ENCODE assay signal across 8 mouse cellular contexts in the genomic region with DNA sequence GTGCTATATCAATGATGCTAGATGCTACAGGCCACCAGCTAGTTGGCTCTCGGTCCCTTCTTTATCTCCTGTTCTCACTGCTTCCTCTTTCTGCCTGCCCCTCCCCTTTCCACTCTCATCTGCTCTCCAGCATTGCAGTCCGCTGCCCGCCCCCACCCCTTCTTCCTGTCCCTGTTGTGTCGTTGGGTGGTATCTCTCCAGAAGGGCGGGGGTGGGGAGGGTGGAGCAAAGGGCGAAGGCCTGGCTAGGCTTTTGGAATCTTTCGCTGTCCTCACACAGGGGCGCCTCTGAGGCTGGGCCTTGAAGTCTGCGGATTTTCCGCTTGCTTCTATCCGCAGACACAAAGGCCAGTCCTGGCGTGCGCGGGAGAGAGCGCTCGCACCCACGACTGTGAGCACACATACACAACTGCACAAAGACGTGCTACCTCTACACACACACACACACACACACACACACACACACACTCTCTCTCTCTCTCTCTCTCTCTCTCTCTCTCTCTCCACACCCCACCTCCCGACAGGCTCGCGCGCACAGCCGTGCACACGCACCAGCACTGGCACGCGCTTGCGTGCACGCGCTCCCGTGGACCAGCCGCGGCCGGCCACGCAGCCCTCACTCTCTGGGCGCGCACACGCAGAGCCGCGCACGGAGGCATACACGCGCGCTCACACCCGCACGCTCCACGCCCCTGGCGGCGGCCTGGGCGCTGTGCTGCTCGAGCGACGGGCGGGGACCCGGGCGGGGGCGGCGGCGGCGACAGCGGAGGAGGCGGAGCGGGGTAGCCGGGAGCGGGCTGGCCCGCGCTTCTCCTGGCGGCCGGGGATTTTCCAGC. TPM values are rescaled to one million over a fixed set of nuclear protein-coding genes. Genes with fewer than 3 reads are reported as not detected.
DNase-seq lines count a peak whose midpoint lies in the region; ATAC-seq and TF ChIP-seq lines count a peak whose summit lies in the region.

A gene (plus strand): TSS at position 566 of the 835 bp plus-strand sequence.

- intact Hi-C loops in heart, postnatal 36 days (cut with DNase I), result loop anchor here (5.0 kb wide), 1 partner anchor 33 kb away; no protein-coding TSS in a partner anchor

- peak within 1 kb of the TSS; percentile 77 for H3K4me3 ChIP-seq in forebrain, postnatal 0 days (ENCODE audit: low read depth, low read length)
- peak within 1 kb of the TSS; percentile 74 for H3K4me3 ChIP-seq in lung, embryonic 16.5 days (ENCODE audit: low read length)
- H3K4me3 ChIP-seq in thymus, adult 2 months (ENCODE audit: control insufficient read depth, insufficient read depth, low read length), result peak within 1 kb of the TSS; percentile 75

- peak; percentile 89 for DNase-seq in MN1 (ENCODE audit: low spot score)
- DNase-seq in cerebellum, adult 18-20 months, result peak; percentile 87 to 93
- peak; percentile 96 for DNase-seq in forebrain, postnatal 0 days
- DNase-seq in heart, postnatal 36 days, result peak; percentile 83 to 87
- DNase-seq in layer of hippocampus, adult 8-10 months (ENCODE audit: low spot score in 2 of 2), result peak; percentile 55 to 72
- peak; percentile 63 for DNase-seq in ovary, adult 18-20 months (ENCODE audit: low spot score)
- DNase-seq in thymus, adult 2 months, result peak; percentile 80

- ATAC-seq in forebrain, postnatal 0 days, result peak; percentile 92
- ATAC-seq in lung, embryonic 16.5 days (ENCODE audit: low read depth), result peak; percentile 89

- peak within 1 kb of the TSS; percentile 76 for H3K27ac ChIP-seq in forebrain, postnatal 0 days (ENCODE audit: low read depth, low read length)
- H3K27ac ChIP-seq in lung, embryonic 16.5 days (ENCODE audit: low read length), result peak within 1 kb of the TSS; percentile 93
- peak within 1 kb of the TSS; percentile 65 for H3K27ac ChIP-seq in thymus, adult 2 months (ENCODE audit: control insufficient read depth, insufficient read depth, low read length)

- TF ChIP-seq POLR2A in thymus, adult 2 months (IDR thresholded peaks at IDR 0.05; ENCODE audit: control insufficient read depth, extremely low read depth, insufficient read depth, low read length, poor library complexity), result no peak

- H3K27me3 ChIP-seq in forebrain, postnatal 0 days (ENCODE audit: insufficient read depth, low read length), result no peaks in the 10 kb centered on the region
- no peaks in the 10 kb centered on the region for H3K27me3 ChIP-seq in lung, embryonic 16.5 days (ENCODE audit: control insufficient read depth, insufficient read depth, low read depth, low read length)
- no peaks in the 10 kb centered on the region for H3K27me3 ChIP-seq in thymus, adult 2 months (ENCODE audit: control insufficient read depth, insufficient read depth, low read length)

- peak; percentile 62 for TF ChIP-seq CTCF in forebrain, postnatal 0 days (IDR thresholded peaks at IDR 0.05; ENCODE audit: low read depth)
- peak; percentile 84; the same call in 1 of the 2 replicates for TF ChIP-seq CTCF in thymus, adult 2 months (IDR thresholded peaks at IDR 0.05; ENCODE audit: borderline replicate concordance, control insufficient read depth, extremely low read depth, insufficient read depth, low read length, poor library complexity)

- no peaks in the 10 kb centered on the region for H3K36me3 ChIP-seq in forebrain, postnatal 0 days (ENCODE audit: insufficient read depth)
- no peaks in the 10 kb centered on the region for H3K36me3 ChIP-seq in lung, embryonic 16.5 days (ENCODE audit: control insufficient read depth, insufficient read depth, low read length)
- no peaks in the 10 kb centered on the region for H3K36me3 ChIP-seq in thymus, adult 2 months (ENCODE audit: control insufficient read depth, insufficient read depth, low read length)

- peak within 1 kb of the TSS; percentile 58 for H3K4me2 ChIP-seq in forebrain, postnatal 0 days (ENCODE audit: low read depth)
- peak within 1 kb of the TSS; percentile 89 for H3K4me2 ChIP-seq in lung, embryonic 16.5 days (ENCODE audit: low read depth, low read length)

- H3K9me3 ChIP-seq in forebrain, postnatal 0 days (ENCODE audit: low read length), result no peaks in the 10 kb centered on the region
- no peaks in the 10 kb centered on the region for H3K9me3 ChIP-seq in lung, embryonic 16.5 days (ENCODE audit: control insufficient read depth, low read length)

- peaks cover 36% of the 10 kb centered on the region for H3K4me1 ChIP-seq in forebrain, postnatal 0 days (ENCODE audit: insufficient read depth)
- H3K4me1 ChIP-seq in lung, embryonic 16.5 days (replicated peaks; ENCODE audit: control insufficient read depth, insufficient read depth, low read length), result peaks cover 37% of the 10 kb centered on the region
- H3K4me1 ChIP-seq in thymus, adult 2 months (replicated peaks; ENCODE audit: control insufficient read depth, insufficient read depth, low read length), result peaks cover 34% of the 10 kb centered on the region

- WGBS in forebrain, postnatal 0 days, result 0% methylated on average over 55 of the region's 68 CpGs
- WGBS in lung, embryonic 16.5 days, result under 1% methylated on average over 68 of the region's 68 CpGs
- WGBS in thymus, adult 2 months, result under 1% methylated on average over 67 of the region's 68 CpGs

- peak within 1 kb of the TSS; percentile 95 for H3K9ac ChIP-seq in forebrain, postnatal 0 days
- peak within 1 kb of the TSS; percentile 89 for H3K9ac ChIP-seq in lung, embryonic 16.5 days (ENCODE audit: low read length)

RNA-seq across cellular contexts. Expression of the gene that starts here (rescaled TPM):
- 88.0 and 102 TPM in 2 replicates for total RNA-seq in forebrain, postnatal 0 days (2014; rRNA removed)
- 10.3 and 13.0 TPM in 2 replicates for polyA plus RNA-seq in forebrain, postnatal 0 days (2015; fragmentation: Nextera tagmentation; extraction: Ambion mirVana)
- total RNA-seq in heart, postnatal 36 days (2021), result 10 to 100 TPM; 22.3 to 25.3 TPM
- total RNA-seq in layer of hippocampus, adult 8-10 months (2022), result 100 to 1,000 TPM; 138 to 175 (median 160) TPM
- 20.6 and 20.9 TPM in 2 replicates for polyA plus RNA-seq in lung, embryonic 16.5 days (2015; fragmentation: Nextera tagmentation; extraction: Ambion mirVana)
- polyA plus RNA-seq in thymus, adult 2 months (2012; rRNA removed), result 26.3 and 29.6 TPM in 2 replicates

Comparison
In these comparisons a context has a peak if more than half of its experiments do, and no peak if none do; other contexts are left out.
1. Peak in every context shown above with its lines: DNase-seq, ATAC-seq, H3K4me3 ChIP-seq and H3K27ac ChIP-seq.